Mouse (Mus musculus) retina, postnatal 7 days (tissue): ENCODE results near the gene Wipi1.
"Not testable (repeated sequence)": the region's sequence is repeated elsewhere in the genome, so short reads cannot be mapped to it uniquely, and the experiment has no call there.

Experiments used
- DNase-seq: peaks from one replicate; pipeline ENCODE4 v3.0.0-alpha.2; 2012; ENCODE audit warnings: low read depth, low spot score

Wipi1 gene

DNA sequence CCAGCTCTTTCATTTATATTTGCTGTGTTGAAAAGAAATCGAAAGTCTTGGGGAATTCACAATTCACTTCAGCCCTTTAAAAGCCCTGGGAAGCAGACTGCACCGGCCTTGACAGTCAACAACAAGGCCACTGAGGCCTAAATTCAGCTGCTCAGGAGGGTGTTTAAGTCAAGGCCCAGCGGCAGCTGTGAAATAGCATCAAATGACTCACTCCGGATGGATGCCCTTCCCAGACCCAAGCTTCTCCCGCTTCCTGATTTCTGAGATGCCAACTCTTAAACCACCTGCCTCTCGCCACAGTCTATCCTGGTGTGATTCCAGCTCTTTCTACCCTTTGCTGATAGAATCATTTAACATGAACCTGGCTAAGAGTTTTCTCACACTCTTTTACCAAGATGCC lies 8.6 kb upstream of the Wipi1 start:
- no peak for DNase-seq

DNA sequence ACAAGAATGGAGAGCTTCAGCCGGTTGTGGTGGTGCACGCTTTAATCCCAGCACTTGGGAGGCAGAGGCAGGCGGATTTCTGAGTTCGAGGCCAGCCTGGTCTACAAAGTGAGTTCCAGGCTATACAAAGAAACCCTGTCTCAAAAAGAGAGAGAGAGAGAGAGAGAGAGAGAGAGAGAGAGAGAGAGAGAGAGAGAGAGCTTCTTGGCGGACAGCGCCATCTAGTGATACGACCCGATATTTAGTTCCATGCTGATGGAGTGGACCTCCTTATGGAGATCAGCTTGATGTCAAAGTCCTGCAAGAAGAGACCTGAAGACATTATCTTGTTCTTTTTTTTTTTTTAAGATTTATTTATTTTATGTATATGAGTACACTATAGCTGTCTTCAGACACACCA lies 7.3 kb upstream of the Wipi1 start:
- not testable (repeated sequence) for DNase-seq

DNA sequence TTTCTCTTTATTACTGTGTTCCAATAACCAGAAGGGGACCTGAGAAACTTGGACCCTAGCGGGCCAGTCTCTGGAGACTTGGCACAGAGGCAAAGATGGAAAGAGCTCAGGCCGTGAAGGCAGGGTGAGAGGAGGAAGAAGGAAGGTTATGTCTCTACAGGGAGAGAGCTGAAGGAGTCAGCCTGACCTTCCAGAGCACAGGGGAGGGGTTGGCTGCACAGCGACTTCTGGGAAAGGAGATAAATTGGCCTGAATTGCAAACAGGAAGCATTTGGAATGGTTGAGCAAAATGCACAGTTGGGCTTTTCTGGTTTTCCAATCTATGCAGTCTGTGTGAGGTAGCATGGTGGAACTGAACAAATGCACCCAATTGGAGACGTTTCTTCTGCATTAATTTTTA lies 5.0 kb upstream of the Wipi1 start:
- DNase-seq, result no peak

DNA sequence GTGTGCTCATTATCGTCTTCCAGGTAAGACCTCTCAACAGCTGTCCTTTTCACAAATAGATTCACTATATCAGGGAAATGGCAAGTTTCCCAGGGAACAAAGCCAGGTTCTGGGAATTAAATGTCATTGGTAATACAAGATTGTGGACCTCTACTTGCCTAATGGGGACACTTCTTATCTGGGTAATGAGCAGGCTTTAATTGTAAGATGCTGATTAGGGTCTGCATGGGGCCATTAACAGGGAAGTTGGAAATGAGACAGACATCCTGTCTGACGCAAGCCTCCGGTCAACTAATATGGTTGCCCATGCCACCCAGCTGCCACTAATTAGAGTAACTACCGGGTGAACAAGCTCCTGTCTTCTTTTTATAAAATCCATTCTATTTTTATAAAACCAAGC lies 4.6 kb upstream of the Wipi1 start:
- DNase-seq, result no peak

DNA sequence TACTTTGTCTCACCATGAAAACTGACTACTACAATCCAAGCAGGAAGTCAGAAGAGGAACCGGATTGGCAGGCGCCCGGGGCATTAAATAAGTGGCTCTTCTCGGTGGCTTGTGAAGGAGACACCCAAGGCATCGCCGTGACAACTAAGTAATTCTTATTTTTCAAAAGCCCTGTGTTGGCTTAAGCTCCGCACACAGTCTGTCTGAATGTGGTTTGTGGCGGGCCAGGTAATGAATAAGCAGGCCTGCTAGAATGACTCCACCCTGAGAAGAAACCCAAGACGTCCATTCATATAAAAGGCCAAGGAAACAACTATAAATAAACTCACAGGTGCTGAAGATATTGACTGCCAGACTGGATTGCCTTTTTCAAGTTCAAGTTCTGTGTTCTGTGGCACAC lies 3.5 kb upstream of the Wipi1 start:
- no peak for DNase-seq

DNA sequence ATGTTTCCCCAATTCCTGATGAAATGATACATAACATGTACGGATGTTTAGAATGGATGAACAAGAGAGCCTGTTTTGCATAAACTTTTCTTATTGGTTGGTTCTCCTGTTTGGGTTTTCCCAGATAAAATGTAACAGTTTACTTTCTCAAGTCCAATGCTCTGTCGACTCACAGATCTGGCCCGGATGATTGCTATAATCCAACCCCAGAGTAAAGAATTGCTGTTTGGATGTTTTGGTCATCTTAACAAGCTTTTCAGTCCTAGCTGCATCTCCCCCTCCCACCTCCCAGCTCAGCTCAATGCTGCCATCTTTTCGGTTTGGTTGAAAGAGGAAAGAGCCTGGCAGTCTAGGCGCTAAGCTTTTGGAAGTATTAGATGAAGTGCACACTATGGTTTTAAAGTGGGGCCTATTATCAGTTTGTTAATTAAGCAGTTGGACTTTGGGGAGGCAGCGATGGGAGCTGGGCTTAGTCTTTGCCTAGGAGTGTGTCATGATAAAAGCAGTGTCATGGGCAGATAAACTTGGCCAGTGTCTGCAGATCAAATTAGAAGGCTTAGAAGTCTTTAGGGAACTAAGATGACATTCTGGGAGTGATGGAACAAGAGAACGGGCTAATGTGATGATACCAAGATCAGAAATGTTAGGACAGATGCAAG lies 1.2 kb upstream of the Wipi1 start:
- no peak for DNase-seq

DNA sequence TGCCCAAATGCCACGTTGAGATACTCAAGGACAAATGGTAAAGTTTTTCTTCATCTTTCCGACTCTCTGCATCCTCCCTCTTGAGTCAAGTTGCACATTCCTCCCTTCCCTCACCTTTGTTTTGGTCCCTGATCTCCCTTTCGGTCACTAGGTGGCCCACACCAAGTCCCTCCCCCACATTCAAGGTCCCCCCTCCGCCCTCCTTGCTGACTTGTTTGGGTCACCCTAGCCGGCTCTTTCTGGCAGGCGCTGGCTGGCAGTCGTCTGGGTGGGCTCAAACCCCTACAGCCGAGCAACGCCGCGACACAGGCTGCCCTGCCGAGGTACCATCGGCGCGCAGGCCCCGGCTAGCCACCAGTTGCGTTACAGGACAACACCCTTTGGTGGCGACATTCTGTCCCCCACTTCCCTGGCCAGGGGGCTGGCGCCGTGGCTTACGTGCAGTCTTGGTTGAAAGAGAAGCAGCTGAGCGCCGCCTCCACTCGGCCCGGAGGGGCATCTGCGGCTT lies 918 bp downstream of the Wipi1 start:
- DNase-seq, result no peak

DNA sequence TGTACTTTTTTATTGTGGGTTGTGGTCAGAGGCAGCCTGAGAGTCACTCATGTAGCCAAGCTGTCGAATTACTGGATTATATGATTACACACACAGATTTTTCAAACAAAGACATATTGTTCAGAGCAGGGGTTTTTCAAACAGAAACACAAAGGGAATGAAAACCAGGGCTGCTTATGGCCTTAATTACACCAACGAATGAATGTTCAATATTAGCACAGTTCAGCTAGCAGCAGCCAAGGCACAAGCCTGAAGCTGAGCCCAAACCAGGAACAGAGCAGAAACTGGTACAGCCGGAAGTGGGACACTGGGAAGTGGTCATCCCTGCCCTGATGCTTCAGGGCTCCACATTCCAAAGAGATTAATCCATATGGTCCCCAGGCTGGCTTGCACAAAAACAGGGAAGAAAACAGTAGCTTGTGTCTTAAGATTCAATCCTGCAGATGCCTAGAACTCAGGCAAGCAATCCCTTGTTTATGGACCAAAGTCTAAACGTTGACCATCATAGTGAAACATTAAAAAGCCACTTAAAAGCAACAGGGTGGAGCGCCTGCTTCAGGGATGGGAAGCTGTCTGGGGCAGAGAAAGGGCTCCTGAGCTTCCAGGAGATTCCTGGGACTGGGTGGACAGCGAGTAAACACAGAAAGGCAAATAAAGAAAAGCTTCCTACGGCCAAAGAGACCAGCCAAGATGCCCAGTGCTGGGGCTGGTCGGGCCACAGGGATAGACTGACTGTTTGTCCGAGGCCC lies 1.5 kb downstream of the Wipi1 start:
- DNase-seq, result no peak

DNA sequence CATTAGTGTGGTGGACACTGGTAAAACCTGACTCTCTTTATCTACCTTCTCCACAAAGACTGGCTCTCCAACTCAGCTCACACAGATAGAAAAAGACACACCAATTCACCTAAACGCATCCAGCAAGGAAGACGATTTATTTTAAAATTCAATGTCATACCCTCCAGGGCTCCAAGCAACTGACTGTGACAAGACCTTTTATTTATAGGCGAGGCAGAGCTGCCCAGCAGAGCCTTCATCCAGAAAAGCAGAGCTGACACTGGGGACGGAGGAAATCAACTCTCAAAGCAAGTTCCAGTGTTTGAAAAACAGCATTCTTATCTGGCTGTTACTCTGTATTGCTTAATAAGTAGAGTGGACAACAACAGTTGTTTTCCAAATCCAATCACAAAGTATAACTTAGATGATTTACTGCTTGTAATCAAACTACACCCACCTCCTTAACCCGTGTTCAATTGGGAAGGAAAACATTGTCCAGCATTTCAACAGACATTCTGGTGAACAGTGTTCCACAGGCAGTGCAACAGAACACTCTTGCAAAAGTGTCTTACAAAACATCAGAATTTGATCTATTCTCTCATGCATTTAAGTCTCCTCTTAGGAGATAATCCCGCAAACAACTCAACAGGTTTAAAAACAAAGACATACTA lies 2.7 kb downstream of the Wipi1 start:
- DNase-seq, result no peak

DNA sequence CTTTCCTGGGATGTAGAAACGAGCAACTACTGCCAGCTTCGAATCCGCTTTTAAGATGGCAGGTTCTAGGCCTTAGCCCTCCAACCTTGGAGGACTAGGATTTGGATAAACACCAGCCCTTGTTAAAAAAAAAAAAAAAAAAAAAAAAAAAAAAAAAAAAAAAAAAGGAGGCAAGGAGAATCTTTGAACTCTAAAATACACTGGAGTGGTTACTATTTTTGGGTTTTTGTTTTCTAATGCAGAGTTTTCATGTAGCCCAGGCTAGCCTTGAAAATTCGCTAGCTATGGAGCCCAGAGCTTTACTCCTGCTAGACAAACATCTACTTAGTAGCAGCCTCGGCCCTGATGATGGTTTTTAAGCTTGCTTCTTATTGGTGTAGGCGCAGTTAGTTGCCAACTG lies 4.2 kb downstream of the Wipi1 start:
- DNase-seq, result no peak

DNA sequence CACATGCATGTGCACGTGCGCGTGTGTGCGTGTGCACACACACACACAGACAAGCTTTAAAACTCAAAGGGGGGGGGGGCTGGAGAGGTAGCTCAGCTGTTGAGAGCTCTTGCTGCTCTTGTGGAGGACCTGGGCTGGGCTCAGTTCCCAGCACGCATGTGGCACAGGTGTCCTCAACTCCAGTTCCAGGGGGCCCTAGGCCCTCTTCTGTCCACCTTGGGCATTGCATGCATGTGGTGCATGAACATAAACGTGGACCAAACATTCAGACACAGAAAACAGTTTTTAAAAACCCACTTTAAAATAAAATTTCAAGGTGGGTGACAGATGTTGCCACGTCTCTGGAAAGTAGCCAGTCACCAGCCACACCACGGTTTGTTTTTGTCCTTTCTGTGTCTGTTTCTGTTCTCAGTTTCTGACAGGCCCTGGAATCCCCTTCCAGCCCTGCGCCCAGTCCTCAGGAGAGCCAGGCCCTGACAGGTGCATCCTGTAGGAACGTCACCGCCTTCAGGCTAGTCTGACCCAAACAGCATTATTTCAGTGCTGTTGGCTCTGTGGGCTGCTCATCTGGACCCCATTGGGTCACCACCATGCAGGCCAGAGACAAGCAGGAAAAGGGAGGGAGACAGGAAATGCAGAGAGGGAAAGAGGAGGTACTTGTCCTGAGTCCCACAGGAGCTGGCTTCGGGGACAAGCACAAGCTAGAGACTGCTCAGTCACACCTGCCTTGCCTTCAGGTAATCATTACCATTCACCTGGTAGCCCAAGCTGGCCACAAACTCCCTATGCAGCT lies 12.8 kb downstream of the Wipi1 start:
- DNase-seq, result no peak

DNA sequence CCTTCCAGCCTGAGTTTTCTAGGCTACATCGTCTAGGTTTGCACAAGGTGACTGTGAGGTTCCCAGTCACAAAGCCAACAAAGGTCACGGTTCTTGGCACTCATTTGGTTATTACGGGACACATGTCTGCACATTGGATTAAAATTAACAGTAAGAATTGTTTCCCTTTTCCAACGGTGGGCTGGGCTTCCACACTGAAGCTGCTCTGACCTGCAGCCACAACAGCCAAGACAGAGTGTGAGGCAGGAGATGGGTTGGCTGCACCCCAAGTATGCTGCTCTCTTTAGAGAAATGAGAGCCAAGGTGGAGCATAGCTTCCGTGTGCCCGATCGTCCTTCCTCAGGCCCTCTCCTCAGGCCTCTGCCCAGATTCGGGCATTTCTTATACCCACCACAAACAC lies 17.0 kb downstream of the Wipi1 start:
- no peak for DNase-seq

DNA sequence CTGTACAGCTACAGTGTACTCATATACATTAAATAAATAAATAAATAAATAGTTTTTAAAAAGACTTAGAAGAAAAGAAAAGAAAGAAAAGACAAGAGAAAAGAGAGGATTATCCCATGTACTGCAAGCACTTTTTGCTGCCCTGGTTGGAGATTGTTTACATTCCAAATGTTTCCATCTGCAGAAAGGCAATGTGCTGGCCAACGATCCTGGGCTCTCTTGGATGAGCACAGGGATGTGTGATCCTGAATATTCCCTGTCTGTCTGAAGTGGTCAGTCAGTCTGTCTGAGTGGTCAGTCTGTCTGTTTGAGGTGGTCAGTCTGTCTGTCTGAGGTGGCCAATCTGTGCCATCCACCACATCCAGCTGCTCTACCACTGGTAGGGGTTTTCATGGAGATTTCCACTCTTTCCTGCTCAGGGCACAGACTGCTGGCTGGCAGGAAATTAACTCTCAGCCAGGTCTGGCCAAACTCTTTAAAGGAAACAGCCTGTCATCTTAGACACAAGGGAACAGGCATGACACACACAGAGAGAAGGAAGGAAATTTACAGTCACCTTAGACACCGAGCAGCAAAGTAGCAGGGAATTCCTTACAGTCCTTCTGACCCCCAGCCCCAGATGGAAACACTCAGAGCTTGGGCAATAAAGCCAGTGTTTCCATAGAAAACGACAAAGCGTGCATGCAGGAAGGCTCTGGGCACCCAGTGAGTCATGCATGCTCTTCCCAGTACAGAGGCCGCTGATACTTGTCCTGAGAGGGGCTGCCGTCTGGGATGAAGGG lies 18.4 kb downstream of the Wipi1 start:
- no peak for DNase-seq

DNA sequence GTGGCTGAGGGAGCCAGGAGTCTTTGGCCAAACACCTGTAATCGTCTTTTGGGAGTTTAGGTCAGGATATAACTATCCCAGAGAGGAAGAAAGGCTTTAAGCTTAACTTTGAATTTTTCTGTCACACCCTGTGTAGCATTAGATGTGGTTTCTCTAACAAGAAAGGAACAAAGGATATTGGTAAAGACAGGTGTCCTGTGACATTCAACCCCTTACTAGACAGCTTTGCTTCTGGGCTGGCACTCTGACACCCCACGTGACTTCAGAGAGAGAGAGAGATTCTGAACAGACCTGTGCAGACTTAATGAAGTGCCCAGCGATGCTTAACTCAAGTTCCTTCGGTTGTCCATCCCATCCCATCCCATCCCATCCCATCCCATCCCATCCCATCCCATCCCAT lies 20.3 kb downstream of the Wipi1 start:
- DNase-seq, result no peak

DNA sequence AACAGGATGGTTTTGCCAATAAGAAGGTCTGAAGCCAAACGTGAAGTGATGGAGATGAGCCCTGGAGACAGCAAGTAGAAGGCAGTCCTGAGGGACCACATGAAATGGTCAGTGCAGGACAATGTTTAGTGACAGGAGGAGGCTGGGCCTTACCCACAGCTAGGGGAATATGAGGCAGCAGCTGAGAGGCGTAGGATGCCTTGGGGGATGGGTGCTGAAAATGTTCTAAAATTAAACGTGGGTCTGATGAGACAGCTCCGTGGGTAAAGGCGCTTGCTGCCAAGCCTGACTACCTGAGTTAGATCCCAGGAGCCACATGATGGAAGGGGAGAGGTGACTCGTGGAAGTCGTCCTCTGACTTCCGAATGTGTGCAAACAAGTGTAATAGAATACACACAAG lies 21.8 kb downstream of the Wipi1 start:
- DNase-seq, result no peak

DNA sequence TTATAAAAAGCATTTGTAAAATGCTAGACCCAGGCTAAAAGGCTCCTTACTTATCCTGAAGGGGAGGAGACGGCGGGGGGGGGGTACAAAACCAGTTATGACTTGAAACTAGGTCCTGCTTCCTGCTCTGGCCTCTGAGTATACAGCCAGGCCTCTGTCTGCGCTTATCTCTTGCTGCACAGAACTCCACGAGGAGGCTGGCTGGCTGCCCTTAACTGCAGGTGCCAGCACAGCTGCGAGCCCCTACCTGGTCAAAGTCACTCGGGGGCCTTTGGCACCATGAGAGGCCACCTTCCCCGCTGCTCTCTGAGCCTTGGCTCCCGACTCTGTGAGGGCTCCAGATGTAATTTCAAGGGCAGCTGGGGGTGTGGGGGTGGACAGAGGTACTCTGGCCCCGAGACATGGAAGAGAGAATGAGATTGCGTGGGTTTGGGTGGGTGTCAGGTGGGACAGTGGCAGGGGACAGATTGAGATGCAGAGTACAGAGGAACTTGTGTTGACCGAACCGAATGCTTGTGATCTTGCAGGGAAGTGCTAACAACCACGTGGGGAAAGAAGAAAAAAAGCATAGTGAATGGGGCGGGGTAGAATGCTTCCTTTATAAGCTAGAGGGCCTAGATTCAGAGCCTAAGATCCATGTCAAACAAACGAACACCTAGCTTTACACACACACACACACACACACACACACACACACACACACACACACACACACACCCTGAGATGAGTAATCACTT lies 24.0 kb downstream of the Wipi1 start:
- no peak for DNase-seq

DNA sequence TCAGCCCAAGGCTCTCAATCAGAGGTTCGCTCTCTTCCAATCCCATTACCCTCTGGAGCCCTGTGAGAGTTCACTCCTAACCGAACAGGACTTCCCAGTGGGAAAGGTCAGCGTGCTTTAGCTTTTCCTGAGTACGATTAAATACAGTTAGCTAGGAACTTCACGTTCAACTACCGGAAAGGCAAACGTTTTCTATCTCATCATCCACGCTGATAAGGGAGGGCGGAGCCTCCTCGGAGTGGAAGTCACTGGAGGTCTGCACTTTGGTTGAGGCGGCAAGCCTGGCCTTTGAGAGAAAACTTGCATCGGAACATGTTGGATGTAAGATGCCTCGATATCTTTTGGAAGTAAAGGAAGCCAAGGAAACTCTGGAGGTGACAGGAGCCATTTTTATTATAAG lies 24.7 kb downstream of the Wipi1 start:
- no peak for DNase-seq

DNA sequence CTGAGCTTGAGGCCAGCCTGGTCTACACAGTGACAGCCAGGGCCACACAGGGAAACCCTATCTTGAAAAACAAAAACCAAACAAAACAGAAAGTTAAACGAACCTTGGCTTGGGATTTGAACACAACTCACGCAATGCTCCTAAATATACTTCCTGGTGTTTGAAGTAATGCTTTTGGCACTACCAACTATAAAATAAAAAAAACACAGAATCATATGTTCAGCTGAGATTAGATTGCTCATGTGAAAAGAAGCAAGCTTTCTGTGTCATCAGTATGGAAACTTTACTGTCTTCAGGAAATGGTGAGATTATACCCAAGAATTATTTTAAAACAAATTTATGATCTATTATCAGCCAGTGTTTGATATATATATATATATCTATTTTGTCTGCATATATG lies 25.3 kb downstream of the Wipi1 start:
- no peak for DNase-seq

DNA sequence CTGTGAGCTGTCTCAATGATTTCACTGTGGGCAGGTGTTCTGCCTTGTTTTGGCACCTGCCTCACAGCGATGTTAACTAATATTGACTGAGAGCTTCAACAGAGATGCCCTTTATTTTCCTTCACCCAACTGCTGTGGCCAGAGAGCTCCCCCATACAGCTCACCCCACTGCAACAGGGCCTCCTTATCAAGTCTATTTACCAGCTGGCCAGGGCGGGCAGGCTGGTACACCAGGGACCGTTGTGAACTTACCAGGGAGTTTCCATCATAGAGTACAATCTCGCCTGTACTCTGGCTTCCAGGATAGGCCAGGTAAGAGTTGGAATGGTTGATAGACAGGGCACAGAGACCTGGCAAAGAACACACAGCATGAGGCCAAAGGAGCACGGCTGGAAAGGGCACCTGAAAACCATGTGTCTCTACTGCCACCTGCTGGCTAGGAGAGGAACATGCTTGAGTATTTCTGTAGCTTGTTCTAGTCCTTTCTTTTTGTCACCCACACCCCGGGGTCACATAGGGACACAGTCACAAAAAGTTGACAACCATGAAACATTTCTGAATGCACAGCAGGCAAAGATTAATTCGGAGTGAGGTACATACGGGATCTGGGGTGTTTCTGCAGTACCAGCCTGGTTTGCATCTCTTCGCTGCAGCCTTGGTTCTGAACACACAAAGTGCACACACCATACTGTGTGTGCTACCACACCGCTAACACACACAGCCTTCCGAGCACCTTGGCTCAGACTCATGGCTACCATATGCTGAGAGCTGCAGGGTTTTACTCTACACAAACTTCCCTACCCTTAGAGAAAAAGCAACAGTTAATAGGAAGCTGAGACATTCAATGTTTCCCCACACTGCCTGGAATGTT lies 26.7 kb downstream of the Wipi1 start:
- DNase-seq, result peak; percentile 65

DNA sequence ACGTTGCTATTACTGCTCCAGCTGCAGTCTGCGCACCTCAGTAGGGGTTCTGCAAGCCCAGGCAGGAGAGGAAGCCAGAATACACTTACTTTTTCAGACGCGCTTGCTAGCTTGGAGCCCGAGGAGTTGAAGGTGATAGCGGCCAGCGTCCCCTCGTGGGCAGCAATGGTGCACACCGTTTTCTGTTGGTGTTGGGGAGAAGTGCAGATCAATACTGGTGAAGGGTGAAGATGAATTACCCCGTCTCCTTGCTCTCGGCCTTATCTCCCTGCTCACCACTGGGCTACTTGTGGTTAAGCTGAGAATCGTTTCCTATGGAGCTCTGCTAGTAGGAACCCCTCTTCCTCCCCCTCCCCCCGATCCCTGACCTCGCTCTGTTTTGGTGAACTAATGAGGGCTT lies 27.8 kb downstream of the Wipi1 start:
- no peak for DNase-seq
